ENCODE assay signal across 11 mouse cellular contexts in the genomic region with DNA sequence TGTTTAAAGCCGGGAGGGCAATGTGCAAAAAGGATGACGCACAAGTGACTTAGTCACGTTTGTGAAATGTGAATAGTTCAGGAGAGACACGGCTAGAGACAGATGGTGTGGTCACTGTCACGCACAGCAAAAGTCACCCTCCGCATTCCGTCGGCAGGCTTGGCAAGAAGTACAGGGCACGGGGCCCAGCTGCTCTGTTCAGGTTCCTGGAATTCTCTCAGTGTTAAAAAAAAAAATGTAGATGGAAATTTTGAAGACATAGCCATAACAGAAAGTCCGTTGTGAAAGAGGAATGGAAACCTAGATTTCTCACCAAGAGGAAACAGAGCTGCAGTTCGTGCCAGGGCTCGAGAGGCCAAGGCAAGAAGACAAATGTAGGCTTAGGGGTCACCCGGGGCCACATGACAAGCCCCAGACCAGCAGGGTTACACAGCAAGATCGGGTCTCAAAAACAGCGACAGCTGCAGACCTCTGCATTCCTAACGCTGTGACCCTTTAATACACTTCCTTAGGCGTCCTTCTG. TPM values are rescaled to one million over a fixed set of nuclear protein-coding genes. Genes with fewer than 3 reads are reported as not detected.
DNase-seq lines count a peak whose midpoint lies in the region; ATAC-seq and TF ChIP-seq lines count a peak whose summit lies in the region.
"Had no signal": no experiment of that assay in that cellular context is flagged by ENCODE, and none has a peak within 500 bp of the region (broad histone marks: within the 10 kb centered on the region; RNA-seq: fewer than 3 reads in every experiment).

No protein-coding gene starts in this region.

- H3K9ac ChIP-seq in liver, adult 2 months (ENCODE audit: low read depth, low read length) = no peak overlapping the region
- H3K9ac ChIP-seq in liver, embryonic 11.5 days (ENCODE audit: low read depth, low read length) = no peak overlapping the region
- H3K9ac ChIP-seq in hindbrain, embryonic 11.5 days (ENCODE audit: low read depth, low read length) = no peak overlapping the region
- H3K9ac ChIP-seq: limb, embryonic 12.5 days had no signal

- WGBS in liver, adult 2 months = 50% methylated on average over 17 of the region's 17 CpGs
- 60% methylated on average over 17 of the region's 17 CpGs for WGBS in liver, embryonic 11.5 days
- WGBS in small intestine, adult 2 months = 32% methylated on average over 17 of the region's 17 CpGs
- WGBS in hindbrain, embryonic 11.5 days = 51% methylated on average over 17 of the region's 17 CpGs

- TF ChIP-seq POLR2A in liver, adult 2 months (IDR thresholded peaks at IDR 0.05; ENCODE audit: extremely low read depth, insufficient read depth, low read length) = no peak
- TF ChIP-seq POLR2A in bone marrow macrophage, adult 2 months (IDR thresholded peaks at IDR 0.05; ENCODE audit: borderline replicate concordance, low read depth, low read length) = no peak
- TF ChIP-seq POLR2A in small intestine, adult 2 months (IDR thresholded peaks at IDR 0.05; ENCODE audit: low read depth, low read length) = no peak

- no peaks in the 10 kb centered on the region for H3K36me3 ChIP-seq in liver, adult 2 months (ENCODE audit: control insufficient read depth, insufficient read depth, low read length)
- H3K36me3 ChIP-seq in liver, embryonic 11.5 days (ENCODE audit: control insufficient read depth, insufficient read depth, low read length) = peaks cover 4% of the 10 kb centered on the region; the same call in 1 of the 2 replicates
- no peaks in the 10 kb centered on the region for H3K36me3 ChIP-seq in small intestine, adult 2 months (ENCODE audit: control insufficient read depth, insufficient read depth, low read length)
- H3K36me3 ChIP-seq in hindbrain, embryonic 11.5 days (ENCODE audit: control insufficient read depth, insufficient read depth, low read length) = peaks cover under 1% of the 10 kb centered on the region

- no peak overlapping the region for H3K4me3 ChIP-seq in liver, adult 2 months (ENCODE audit: insufficient read depth, low read depth, low read length)
- no peak overlapping the region for H3K4me3 ChIP-seq in liver, embryonic 11.5 days (ENCODE audit: low read depth, low read length)
- H3K4me3 ChIP-seq in bone marrow macrophage, adult 2 months (ENCODE audit: insufficient read depth, low read length) = peak overlapping the region; percentile 14
- H3K4me3 ChIP-seq in small intestine, adult 2 months (ENCODE audit: low read depth, low read length) = no peak overlapping the region
- no peak overlapping the region for H3K4me3 ChIP-seq in hindbrain, embryonic 11.5 days (ENCODE audit: low read depth, low read length)
- H3K4me3 ChIP-seq: limb, embryonic 12.5 days had no signal

- peak overlapping the region; percentile 1; the same call in 1 of the 2 replicates for H3K27ac ChIP-seq in liver, adult 2 months (replicated peaks; ENCODE audit: insufficient read depth, low read depth, low read length)
- H3K27ac ChIP-seq in liver, embryonic 11.5 days (ENCODE audit: low read depth, low read length) = no peak overlapping the region
- H3K27ac ChIP-seq in bone marrow macrophage, adult 2 months (ENCODE audit: insufficient read depth, low read depth, low read length) = peak overlapping the region; percentile 97
- peak overlapping the region; percentile 60 for H3K27ac ChIP-seq in small intestine, adult 2 months (ENCODE audit: insufficient read depth, low read depth, low read length)
- H3K27ac ChIP-seq in hindbrain, embryonic 11.5 days (ENCODE audit: low read depth, low read length) = no peak overlapping the region
- H3K27ac ChIP-seq: limb, embryonic 12.5 days had no signal

- intact Hi-C loops in left cerebral cortex, postnatal 4 days (cut with DNase I) = loop anchor here (10.0 kb wide), 1 partner anchor 348 kb away; the partner anchor contains the start of genes Asb8 and Ccdc184

- no peak overlapping the region for H3K4me2 ChIP-seq in liver, embryonic 11.5 days
- no peak overlapping the region for H3K4me2 ChIP-seq in hindbrain, embryonic 11.5 days (replicated peaks; ENCODE audit: low read depth, low read length)
- H3K4me2 ChIP-seq: limb, embryonic 12.5 days had no signal

- no peak for TF ChIP-seq CTCF in liver, adult 2 months (IDR thresholded peaks at IDR 0.05; ENCODE audit: low read depth, low read length)
- TF ChIP-seq CTCF in bone marrow macrophage, adult 2 months (IDR thresholded peaks at IDR 0.05; ENCODE audit: low read depth, low read length) = no peak
- TF ChIP-seq CTCF in small intestine, adult 2 months (IDR thresholded peaks at IDR 0.05; ENCODE audit: extremely low read depth, insufficient read length, insufficient replicate concordance, low read depth, low read length) = no peak

- H3K4me1 ChIP-seq in liver, adult 2 months (ENCODE audit: control insufficient read depth, insufficient read depth, low read length) = no peaks in the 10 kb centered on the region
- peaks cover 6% of the 10 kb centered on the region; the same call in 1 of the 2 replicates for H3K4me1 ChIP-seq in liver, embryonic 11.5 days (replicated peaks; ENCODE audit: control insufficient read depth, insufficient read depth, low read length)
- H3K4me1 ChIP-seq in bone marrow macrophage, adult 2 months (ENCODE audit: control insufficient read depth, insufficient read depth, low read length) = peaks cover 32% of the 10 kb centered on the region
- peaks cover 3% of the 10 kb centered on the region; the same call in 1 of the 2 replicates for H3K4me1 ChIP-seq in small intestine, adult 2 months (ENCODE audit: control insufficient read depth, insufficient read depth, insufficient read length, low read length)
- H3K4me1 ChIP-seq in hindbrain, embryonic 11.5 days (replicated peaks; ENCODE audit: control insufficient read depth, insufficient read depth, low read length) = no peaks in the 10 kb centered on the region

- DNase-seq in liver, adult 2 months (ENCODE audit: extremely low read depth, low read depth, low spot score) = peak; percentile 46
- DNase-seq in liver, embryonic 11.5 days (ENCODE audit: low spot score) = no peak
- DNase-seq in heart, adult 9 months (ENCODE audit: low spot score in 2 of 2) = peak; percentile 72 to 73
- peak; percentile 36 for DNase-seq in left cerebral cortex, postnatal 4 days
- no peak for DNase-seq in embryo, embryonic 11 days
- DNase-seq in hindbrain, embryonic 11.5 days (ENCODE audit: low spot score) = no peak

- no peak for ATAC-seq in liver, embryonic 11.5 days (replicated peaks; ENCODE audit: low FRiP score)
- no peak for ATAC-seq in hindbrain, embryonic 11.5 days (ENCODE audit: low FRiP score)

- no peaks in the 10 kb centered on the region for H3K79me2 ChIP-seq in liver, adult 2 months (ENCODE audit: control insufficient read depth, insufficient read depth, low read length)

- no peaks in the 10 kb centered on the region for H3K27me3 ChIP-seq in liver, adult 2 months (ENCODE audit: control insufficient read depth, insufficient read depth, low read length)
- no peaks in the 10 kb centered on the region for H3K27me3 ChIP-seq in liver, embryonic 11.5 days (replicated peaks; ENCODE audit: control insufficient read depth, insufficient read depth, low read length)
- no peaks in the 10 kb centered on the region for H3K27me3 ChIP-seq in small intestine, adult 2 months (ENCODE audit: control insufficient read depth, insufficient read depth, low read length)
- H3K27me3 ChIP-seq in hindbrain, embryonic 11.5 days (ENCODE audit: control insufficient read depth, insufficient read depth, low read length) = no peaks in the 10 kb centered on the region
- H3K27me3 ChIP-seq: limb, embryonic 12.5 days had no signal

- no peaks in the 10 kb centered on the region for H3K9me3 ChIP-seq in liver, embryonic 11.5 days (ENCODE audit: control insufficient read depth, low read length)
- no peaks in the 10 kb centered on the region for H3K9me3 ChIP-seq in hindbrain, embryonic 11.5 days (ENCODE audit: control insufficient read depth, low read length)
- H3K9me3 ChIP-seq: limb, embryonic 12.5 days had no signal

RNA-seq across cellular contexts. Expression of gene Olfr279, which starts 20.7 kb away (rescaled TPM):
- not detected in 2 replicates for total RNA-seq in liver, adult 2 months (2014; rRNA removed)
- not detected in 2 replicates for polyA plus RNA-seq in liver, adult 2 months (2012; rRNA removed)
- not detected in 2 replicates for polyA plus RNA-seq in liver, embryonic 11.5 days (2014; fragmentation: Nextera tagmentation; extraction: Ambion mirVana)
- not detected in 2 replicates for polyA plus RNA-seq in bone marrow macrophage, adult 2 months (2012; ENCODE audit: insufficient read depth, insufficient read length, missing spikeins)
- not detected for total RNA-seq in left cerebral cortex, postnatal 4 days (2021)
- not detected in 2 replicates for polyA plus RNA-seq in small intestine, adult 2 months (2012; rRNA removed)
- polyA plus RNA-seq in hindbrain, embryonic 11.5 days (2014; fragmentation: Nextera tagmentation; extraction: Ambion mirVana) = not detected in 2 replicates
- total RNA-seq: adrenal gland, adult 18-20 months had no signal
- polyA plus RNA-seq: limb, embryonic 12.5 days; stomach, embryonic 16.5 days had no signal

RNA-seq across cellular contexts. Expression of gene Kansl2, which starts 21.2 kb away (rescaled TPM):
- 17.9 and 22.2 TPM in 2 replicates for total RNA-seq in liver, adult 2 months (2014; rRNA removed)
- 18.0 and 21.9 TPM in 2 replicates for polyA plus RNA-seq in liver, adult 2 months (2012; rRNA removed)
- 92.6 and 94.2 TPM in 2 replicates for polyA plus RNA-seq in liver, embryonic 11.5 days (2014; fragmentation: Nextera tagmentation; extraction: Ambion mirVana)
- 56.6 and 62.4 TPM in 2 replicates for polyA plus RNA-seq in bone marrow macrophage, adult 2 months (2012; ENCODE audit: insufficient read depth, insufficient read length, missing spikeins)
- 10 to 100 TPM; 72.2 to 77.1 TPM for total RNA-seq in left cerebral cortex, postnatal 4 days (2021)
- 8.4 and 15.0 TPM in 2 replicates for polyA plus RNA-seq in small intestine, adult 2 months (2012; rRNA removed)
- polyA plus RNA-seq in hindbrain, embryonic 11.5 days (2014; fragmentation: Nextera tagmentation; extraction: Ambion mirVana) = 127 and 132 TPM in 2 replicates

RNA-seq across cellular contexts. Expression of gene Lalba, which starts 30.3 kb away (rescaled TPM):
- total RNA-seq in liver, adult 2 months (2014; rRNA removed) = not detected in 2 replicates
- not detected in 2 replicates for polyA plus RNA-seq in liver, adult 2 months (2012; rRNA removed)
- not detected in 2 replicates for polyA plus RNA-seq in liver, embryonic 11.5 days (2014; fragmentation: Nextera tagmentation; extraction: Ambion mirVana)
- not detected in 2 replicates for polyA plus RNA-seq in bone marrow macrophage, adult 2 months (2012; ENCODE audit: insufficient read depth, insufficient read length, missing spikeins)
- not detected for total RNA-seq in left cerebral cortex, postnatal 4 days (2021)
- polyA plus RNA-seq in small intestine, adult 2 months (2012; rRNA removed) = not detected in 2 replicates
- polyA plus RNA-seq in hindbrain, embryonic 11.5 days (2014; fragmentation: Nextera tagmentation; extraction: Ambion mirVana) = not detected in 2 replicates
- total RNA-seq: adrenal gland, adult 18-20 months had no signal

RNA-seq across cellular contexts. Expression of gene OR5BS1P, which starts 43.2 kb away (rescaled TPM):
- not detected in 2 replicates for total RNA-seq in liver, adult 2 months (2014; rRNA removed)
- polyA plus RNA-seq in liver, adult 2 months (2012; rRNA removed) = not detected in 2 replicates
- not detected in 2 replicates for polyA plus RNA-seq in liver, embryonic 11.5 days (2014; fragmentation: Nextera tagmentation; extraction: Ambion mirVana)
- not detected in 2 replicates for polyA plus RNA-seq in bone marrow macrophage, adult 2 months (2012; ENCODE audit: insufficient read depth, insufficient read length, missing spikeins)
- total RNA-seq in left cerebral cortex, postnatal 4 days (2021) = not detected
- polyA plus RNA-seq in small intestine, adult 2 months (2012; rRNA removed) = not detected in 2 replicates
- not detected in 2 replicates for polyA plus RNA-seq in hindbrain, embryonic 11.5 days (2014; fragmentation: Nextera tagmentation; extraction: Ambion mirVana)
- total RNA-seq: adrenal gland, adult 18-20 months had no signal
- polyA plus RNA-seq: limb, embryonic 12.5 days; stomach, embryonic 16.5 days had no signal

RNA-seq across cellular contexts. Expression of gene Ccnt1, which starts 57.9 kb away (rescaled TPM):
- total RNA-seq in liver, adult 2 months (2014; rRNA removed) = 13.5 and 13.8 TPM in 2 replicates
- polyA plus RNA-seq in liver, adult 2 months (2012; rRNA removed) = 5.4 and 7.4 TPM in 2 replicates
- polyA plus RNA-seq in liver, embryonic 11.5 days (2014; fragmentation: Nextera tagmentation; extraction: Ambion mirVana) = 56.0 and 56.3 TPM in 2 replicates
- 42.6 and 44.0 TPM in 2 replicates for polyA plus RNA-seq in bone marrow macrophage, adult 2 months (2012; ENCODE audit: insufficient read depth, insufficient read length, missing spikeins)
- 10 to 100 TPM; 51.5 to 61.1 TPM for total RNA-seq in left cerebral cortex, postnatal 4 days (2021)
- 3.6 and 5.2 TPM in 2 replicates for polyA plus RNA-seq in small intestine, adult 2 months (2012; rRNA removed)
- polyA plus RNA-seq in hindbrain, embryonic 11.5 days (2014; fragmentation: Nextera tagmentation; extraction: Ambion mirVana) = 63.8 and 67.8 TPM in 2 replicates

Comparison
In these comparisons a context has a peak if more than half of its experiments do, and no peak if none do; other contexts are left out.
1. DNase-seq: peak in liver, adult 2 months (single experiment), heart, adult 9 months (2 of 2) and left cerebral cortex, postnatal 4 days (single experiment); none in liver, embryonic 11.5 days (single experiment), embryo, embryonic 11 days (single experiment) and hindbrain, embryonic 11.5 days (single experiment).
2. H3K27ac ChIP-seq: peak in liver, adult 2 months (single experiment), bone marrow macrophage, adult 2 months (single experiment) and small intestine, adult 2 months (single experiment); none in liver, embryonic 11.5 days (single experiment) and hindbrain, embryonic 11.5 days (single experiment).